Mouse (Mus musculus) embryonic fibroblast, embryonic 13.5 days (primary cell): ENCODE data around the gene Mep1a.

Experiments used
- CTCF ChIP-seq: IDR thresholded peaks from 2 replicates; pipeline ENCODE4 v1.5.1; 2011; ENCODE audit warnings: mild to moderate bottlenecking, control low read depth, low read length, moderate library complexity, borderline replicate concordance; ENCODE audit not compliant: insufficient read depth
- POLR2A ChIP-seq: IDR thresholded peaks from 2 replicates; pipeline ENCODE4 v1.6.1; 2011; ENCODE audit warnings: low read depth, mild to moderate bottlenecking, control low read depth, low read length, moderate library complexity

GRCm38 (mm10) chr17:43518644-43519409 lies 16.2 kb upstream of the Mep1a start:
- no peak for TF ChIP-seq POLR2A
- TF ChIP-seq CTCF, result peak; percentile 8; the same call in 1 of the 2 replicates
